Mouse (Mus musculus) hindbrain, embryonic 11.5 days (tissue): ENCODE measurements around the gene Ephx1. TPM values are rescaled to one million over a fixed set of nuclear protein-coding genes. Genes with fewer than 3 reads are reported as not detected.

Experiments
- ATAC-seq: fragments of 200-750 bp; cut with Nextera tagmentation; 2 replicates; pipeline ENCODE4 v1.8.0; 2017; ENCODE audit warnings: mild to moderate bottlenecking, moderate TSS enrichment, moderate library complexity; ENCODE audit not compliant: low FRiP score
- DNase-seq: peaks from one replicate; pipeline ENCODE4 v3.0.0-alpha.2; 2015; ENCODE audit warnings: low spot score
- H3K27ac ChIP-seq: fragments of 300-500 bp; sonication (generic); 2 replicates; pipeline ENCODE4 v1.5.1; 2014; ENCODE audit warnings: mild to moderate bottlenecking, low read depth, low read length
- H3K27me3 ChIP-seq: fragments of 300-500 bp; sonication (generic); 2 replicates; pipeline ENCODE4 v1.6.1; 2014; ENCODE audit warnings: mild to moderate bottlenecking, low read length, moderate library complexity, mixed read lengths; ENCODE audit not compliant: control insufficient read depth, insufficient read depth
- H3K36me3 ChIP-seq: fragments of 300-500 bp; sonication (generic); 2 replicates; pipeline ENCODE4 v1.6.1; 2014; ENCODE audit warnings: mild to moderate bottlenecking, low read length, moderate library complexity, mixed read lengths; ENCODE audit not compliant: control insufficient read depth, insufficient read depth
- H3K4me1 ChIP-seq: fragments of 300-500 bp; sonication (generic); replicated peaks from 2 replicates; pipeline ENCODE4 v1.6.1; 2014; ENCODE audit warnings: low read length, mixed read lengths; ENCODE audit not compliant: control insufficient read depth, insufficient read depth
- H3K4me2 ChIP-seq: fragments of 300-500 bp; sonication (generic); replicated peaks from 2 replicates; pipeline ENCODE4 v1.6.1; 2014; ENCODE audit warnings: mild to moderate bottlenecking, low read depth, low read length
- H3K4me3 ChIP-seq: fragments of 300-500 bp; sonication (generic); 2 replicates; pipeline ENCODE4 v1.5.1; 2014; ENCODE audit warnings: low read depth, low read length
- H3K9ac ChIP-seq: fragments of 300-500 bp; sonication (generic); 2 replicates; pipeline ENCODE4 v1.6.1; 2014; ENCODE audit warnings: low read depth, low read length
- H3K9me3 ChIP-seq: fragments of 300-500 bp; sonication (generic); 2 replicates; pipeline ENCODE4 v1.6.1; 2016; ENCODE audit warnings: low read length; ENCODE audit not compliant: control insufficient read depth
- WGBS: fragments of 180-500 bp; shearing (Covaris S2); extraction: QIAGEN DNeasy Blood & Tissue Kit; methylation state at CpG from one replicate; pipeline ENCODE4 v1.1.7; 2014; 5-methylcytosine and 5-hydroxymethylcytosine counted together
- polyA plus RNA-seq: library from polyadenylated mRNA; unstranded; fragments of >200 nt; fragmentation: Nextera tagmentation; extraction: Ambion mirVana; gene quantifications from 2 replicates; pipeline ENCODE4 v1.2.1, GENCODE M21; 2014

The Ephx1 gene
- polyA plus RNA-seq, 1 experiment from 2014 or later, result 1.5 TPM

- Histone ChIP-seq H3K36me3 (no peaks in the 10 kb centered on the region), H3K4me2 (no peak overlapping the region), H3K27me3 (no peaks in the 10 kb centered on the region), H3K27ac (no peak overlapping the region), H3K9me3 (no peaks in the 10 kb centered on the region), H3K9ac (no peak overlapping the region), H3K4me1 (no peaks in the 10 kb centered on the region), H3K4me3 (no peak overlapping the region)
- no peak for DNase-seq
- ATAC-seq, result no peak
- WGBS, result 70% methylated on average over 3 of the region's 3 CpGs
Measured at GRCm38 (mm10) chr1:181009754-181010153, 10.9 kb downstream of the Ephx1 start.

GRCm38 (mm10) chr1:181009011-181009590 is 11.6 kb downstream of the Ephx1 start:
- Histone ChIP-seq H3K9ac (no peak overlapping the region), H3K4me1 (no peaks in the 10 kb centered on the region), H3K4me3 (no peak overlapping the region), H3K9me3 (no peaks in the 10 kb centered on the region), H3K36me3 (no peaks in the 10 kb centered on the region), H3K27ac (no peak overlapping the region), H3K27me3 (no peaks in the 10 kb centered on the region), H3K4me2 (no peak overlapping the region)
- 87% methylated on average over 4 of the region's 4 CpGs for WGBS
- ATAC-seq, result no peak
- DNase-seq, result no peak

GRCm38 (mm10) chr1:181008266-181008665 is 12.4 kb downstream of the Ephx1 start:
- no peak overlapping the region for H3K4me3 ChIP-seq
- H3K4me1 ChIP-seq, result no peaks in the 10 kb centered on the region
- no peaks in the 10 kb centered on the region for H3K27me3 ChIP-seq
- H3K9me3 ChIP-seq, result no peaks in the 10 kb centered on the region
- H3K9ac ChIP-seq, result no peak overlapping the region
- WGBS, result 98% methylated on average over 2 of the region's 2 CpGs
- H3K4me2 ChIP-seq, result no peak overlapping the region
- H3K27ac ChIP-seq, result no peak overlapping the region
- ATAC-seq, result no peak
- DNase-seq, result no peak
- no peaks in the 10 kb centered on the region for H3K36me3 ChIP-seq

DNA sequence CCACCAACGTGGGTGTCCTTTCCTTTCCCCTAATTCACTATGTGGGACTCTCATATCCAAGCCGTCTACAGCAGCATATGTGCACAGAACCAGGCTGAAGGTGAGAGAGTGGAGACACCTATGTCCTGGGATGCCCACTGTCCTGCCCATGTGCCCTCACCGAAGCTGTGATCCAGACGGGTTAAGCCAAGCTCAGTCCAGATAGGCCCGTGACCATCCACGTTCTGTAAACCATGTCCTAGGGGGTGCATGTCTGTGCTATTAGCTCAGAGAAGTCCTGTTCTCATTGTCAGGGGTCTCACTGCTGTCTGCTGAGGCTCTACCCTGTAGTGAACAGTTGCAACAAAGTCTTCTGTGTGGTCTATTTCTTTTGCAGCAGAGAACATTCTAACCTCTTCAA is 12.9 kb downstream of the Ephx1 start:
- Histone ChIP-seq H3K9me3 (no peaks in the 10 kb centered on the region), H3K4me1 (no peaks in the 10 kb centered on the region), H3K4me2 (no peak overlapping the region), H3K9ac (no peak overlapping the region), H3K36me3 (no peaks in the 10 kb centered on the region), H3K27ac (no peak overlapping the region), H3K27me3 (no peaks in the 10 kb centered on the region), H3K4me3 (no peak overlapping the region)
- ATAC-seq, result no peak
- 88% methylated on average over 6 of the region's 6 CpGs for WGBS
- DNase-seq, result no peak

GRCm38 (mm10) chr1:181005331-181005730 is 15.4 kb downstream of the Ephx1 start:
- Histone ChIP-seq H3K4me2 (no peak overlapping the region), H3K9me3 (no peaks in the 10 kb centered on the region), H3K27ac (no peak overlapping the region), H3K9ac (no peak overlapping the region), H3K4me1 (no peaks in the 10 kb centered on the region), H3K36me3 (no peaks in the 10 kb centered on the region), H3K27me3 (no peaks in the 10 kb centered on the region), H3K4me3 (no peak overlapping the region)
- 89% methylated on average over 8 of the region's 8 CpGs for WGBS
- DNase-seq, result no peak
- no peak for ATAC-seq

GRCm38 (mm10) chr1:181003790-181004189 is 16.9 kb downstream of the Ephx1 start:
- Histone ChIP-seq H3K4me2 (no peak overlapping the region), H3K4me1 (no peaks in the 10 kb centered on the region), H3K9ac (no peak overlapping the region), H3K9me3 (no peaks in the 10 kb centered on the region), H3K27ac (no peak overlapping the region), H3K4me3 (no peak overlapping the region), H3K36me3 (no peaks in the 10 kb centered on the region), H3K27me3 (no peaks in the 10 kb centered on the region)
- no peak for DNase-seq
- 82% methylated on average over 2 of the region's 2 CpGs for WGBS
- no peak for ATAC-seq

DNA sequence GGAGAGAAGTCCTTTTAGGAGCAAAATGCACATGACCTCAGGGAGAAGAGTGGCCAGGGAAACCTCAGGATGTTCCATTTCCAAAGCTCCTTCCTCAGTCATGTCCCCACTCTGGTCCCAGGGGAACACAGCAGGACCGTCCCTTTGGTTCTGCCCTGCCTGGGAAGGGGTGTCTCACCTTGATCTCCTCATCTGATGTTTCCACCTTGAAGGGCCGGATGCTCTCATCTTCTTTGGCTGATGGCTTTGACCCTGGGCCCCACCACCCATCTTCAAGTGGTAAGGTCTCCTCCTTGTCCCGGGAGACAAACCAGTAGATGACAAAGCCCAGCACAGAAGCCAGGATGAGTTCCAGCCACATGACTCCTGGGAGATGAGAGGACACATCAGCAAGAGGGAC is 19.1 kb downstream of the Ephx1 start:
- no peaks in the 10 kb centered on the region for H3K36me3 ChIP-seq
- no peak overlapping the region for H3K4me2 ChIP-seq
- DNase-seq (no peak), ATAC-seq (no peak)
- no peak overlapping the region for H3K9ac ChIP-seq
- no peak overlapping the region for H3K27ac ChIP-seq
- no peaks in the 10 kb centered on the region for H3K27me3 ChIP-seq
- WGBS, result 88% methylated on average over 3 of the region's 3 CpGs
- no peaks in the 10 kb centered on the region for H3K4me1 ChIP-seq
- no peaks in the 10 kb centered on the region for H3K9me3 ChIP-seq
- no peak overlapping the region for H3K4me3 ChIP-seq

- 82% methylated on average over 3 of the region's 3 CpGs for WGBS
- no peak for ATAC-seq
- Histone ChIP-seq H3K4me3 (no peak overlapping the region), H3K4me1 (no peaks in the 10 kb centered on the region), H3K27ac (no peak overlapping the region), H3K27me3 (no peaks in the 10 kb centered on the region), H3K9me3 (no peaks in the 10 kb centered on the region), H3K36me3 (no peaks in the 10 kb centered on the region), H3K4me2 (no peak overlapping the region), H3K9ac (no peak overlapping the region)
- DNase-seq, result no peak
Measured at GRCm38 (mm10) chr1:181001217-181001616, 19.5 kb downstream of the Ephx1 start.

- no peaks in the 10 kb centered on the region for H3K27me3 ChIP-seq
- peak; percentile 18 for DNase-seq
- H3K27ac ChIP-seq, result no peak overlapping the region
- H3K9ac ChIP-seq, result no peak overlapping the region
- H3K4me3 ChIP-seq, result no peak overlapping the region
- H3K4me2 ChIP-seq, result no peak overlapping the region
- ATAC-seq, result no peak
- H3K36me3 ChIP-seq, result no peaks in the 10 kb centered on the region
- no peaks in the 10 kb centered on the region for H3K9me3 ChIP-seq
- no peaks in the 10 kb centered on the region for H3K4me1 ChIP-seq
- 45% methylated on average over 10 of the region's 10 CpGs for whole genome bisulfite sequencing
Measured at GRCm38 (mm10) chr1:181000501-181001092, 20.1 kb downstream of the Ephx1 start.
